Comparison of ENCODE assay signal across 24 mouse cellular contexts in genomic region chr10:78265881-78266280, GRCm38 (mm10). TPM values are rescaled to one million over a fixed set of nuclear protein-coding genes. Genes with fewer than 3 reads are reported as not detected.
DNase-seq lines count a peak whose midpoint lies in the region; ATAC-seq and TF ChIP-seq lines count a peak whose summit lies in the region.
"Had no signal": no experiment of that assay in that cellular context is flagged by ENCODE, and none has a peak within 500 bp of the region (broad histone marks: within the 10 kb centered on the region; RNA-seq: fewer than 3 reads in every experiment).

No protein-coding gene starts in this region.

- DNase-seq in gastrocnemius, adult 2 months = no peak
- no peak for DNase-seq in gastrocnemius, postnatal 14 days
- DNase-seq in layer of hippocampus, adult 2 months (ENCODE audit: low spot score in 2 of 2) = no peak
- no peak for DNase-seq in layer of hippocampus, adult 9-11 months
- no peak for DNase-seq in MEL (ENCODE audit: low read depth, low spot score)
- no peak for DNase-seq in c-Kit-positive CD71-positive TER-119-positive erythroid progenitor cells, embryonic 14.5 days (ENCODE audit: low spot score)
- DNase-seq: adrenal gland, postnatal 14 days; cerebellum, adult 2 months; cerebellum, postnatal 14 days; gastrocnemius, postnatal 36 days; heart, postnatal 10 days; kidney, adult 9 months; kidney, postnatal 25 days; lung, postnatal 36 days had no signal

- no peak overlapping the region for H3K4me2 ChIP-seq in intestine, postnatal 0 days (replicated peaks; ENCODE audit: low read depth)
- H3K4me2 ChIP-seq: embryonic facial prominence, embryonic 15.5 days; forebrain, embryonic 12.5 days; heart, embryonic 13.5 days; hindbrain, embryonic 14.5 days; limb, embryonic 12.5 days; midbrain, embryonic 11.5 days had no signal

- H3K9ac ChIP-seq in MEL (ENCODE audit: control insufficient read depth, low read depth, low read length, poor library complexity, severe bottlenecking) = no peak overlapping the region
- no peak overlapping the region for H3K9ac ChIP-seq in intestine, postnatal 0 days (ENCODE audit: low read depth, low read length)
- H3K9ac ChIP-seq: embryonic facial prominence, embryonic 15.5 days; forebrain, embryonic 12.5 days; heart, embryonic 13.5 days; hindbrain, embryonic 14.5 days; limb, embryonic 12.5 days had no signal

- TF ChIP-seq POLR2A in MEL (IDR thresholded peaks at IDR 0.05; ENCODE audit: control insufficient read depth in 1 of 2, insufficient read depth in 1 of 2, low read depth in 1 of 2, low read length in 2 of 2, poor library complexity in 1 of 2) = no peak

- H3K36me3 ChIP-seq in MEL (ENCODE audit: control insufficient read depth in 1 of 2, insufficient read depth in 2 of 2, low read length in 2 of 2) = no peaks in the 10 kb centered on the region
- H3K36me3 ChIP-seq in intestine, postnatal 0 days (ENCODE audit: control insufficient read depth, insufficient read depth) = peaks cover under 1% of the 10 kb centered on the region; the same call in 1 of the 2 replicates
- H3K36me3 ChIP-seq: embryonic facial prominence, embryonic 10.5 days had no signal

- WGBS in intestine, postnatal 0 days = 46% methylated on average over 3 of the region's 3 CpGs

- no peak overlapping the region for H3K27ac ChIP-seq in gastrocnemius, adult 2 months
- H3K27ac ChIP-seq in layer of hippocampus, adult 2 months = no peak overlapping the region
- no peak overlapping the region for H3K27ac ChIP-seq in MEL (ENCODE audit: control insufficient read depth, low read depth, low read length)
- no peak overlapping the region for H3K27ac ChIP-seq in intestine, postnatal 0 days (ENCODE audit: low read depth, low read length)
- H3K27ac ChIP-seq: embryonic facial prominence, embryonic 10.5 days; embryonic facial prominence, embryonic 15.5 days; forebrain, embryonic 12.5 days; heart, embryonic 13.5 days; hindbrain, embryonic 14.5 days; limb, embryonic 12.5 days had no signal

- H3K27me3 ChIP-seq in MEL (ENCODE audit: control insufficient read depth in 1 of 2, insufficient read depth in 2 of 2, low read length in 2 of 2) = peaks cover 9 to 14% of the 10 kb centered on the region in 2 experiments
- no peaks in the 10 kb centered on the region for H3K27me3 ChIP-seq in intestine, postnatal 0 days (replicated peaks; ENCODE audit: control insufficient read depth, insufficient read depth, low read length)
- H3K27me3 ChIP-seq: CH12.LX; embryonic facial prominence, embryonic 15.5 days; forebrain, embryonic 12.5 days; heart, embryonic 13.5 days; limb, embryonic 12.5 days; Patski had no signal

- no peaks in the 10 kb centered on the region for H3K4me1 ChIP-seq in MEL (ENCODE audit: control insufficient read depth in 1 of 2, insufficient read depth in 2 of 2, low read length in 2 of 2)
- H3K4me1 ChIP-seq in intestine, postnatal 0 days (replicated peaks; ENCODE audit: control insufficient read depth, insufficient read depth, low read length) = no peaks in the 10 kb centered on the region
- H3K4me1 ChIP-seq: embryonic facial prominence, embryonic 10.5 days; embryonic facial prominence, embryonic 15.5 days; forebrain, embryonic 12.5 days; heart, embryonic 13.5 days; limb, embryonic 12.5 days had no signal

- H3K4me3 ChIP-seq in gastrocnemius, adult 2 months = no peak overlapping the region
- H3K4me3 ChIP-seq in layer of hippocampus, adult 2 months = no peak overlapping the region
- H3K4me3 ChIP-seq in MEL (ENCODE audit: control insufficient read depth in 1 of 2, insufficient read depth in 1 of 2, low read depth in 2 of 2, low read length in 2 of 2) = no peak overlapping the region
- H3K4me3 ChIP-seq in intestine, postnatal 0 days (ENCODE audit: low read depth, low read length) = no peak overlapping the region
- H3K4me3 ChIP-seq: embryonic facial prominence, embryonic 10.5 days; embryonic facial prominence, embryonic 15.5 days; forebrain, embryonic 12.5 days; heart, embryonic 13.5 days; limb, embryonic 12.5 days had no signal

- no peak for ATAC-seq in intestine, postnatal 0 days
- ATAC-seq: Patski had no signal

- no peaks in the 10 kb centered on the region for H3K9me3 ChIP-seq in MEL (replicated peaks; ENCODE audit: insufficient read depth, low read length)
- 0 out of 2 replicates have a peak, but pooled peaks cover 3% of the 10 kb centered on the region for H3K9me3 ChIP-seq in intestine, postnatal 0 days (ENCODE audit: control insufficient read depth)
- H3K9me3 ChIP-seq: embryonic facial prominence, embryonic 10.5 days; embryonic facial prominence, embryonic 15.5 days; forebrain, embryonic 12.5 days; heart, embryonic 13.5 days; limb, embryonic 12.5 days had no signal

- no peak; the same call in 1 of the 2 replicates for TF ChIP-seq RAD21 in MEL (IDR thresholded peaks at IDR 0.05; ENCODE audit: low read depth, low read length)

- TF ChIP-seq EP300 in MEL (IDR thresholded peaks at IDR 0.05; ENCODE audit: low read depth in 1 of 2, low read length in 2 of 2) = no peak

- TF ChIP-seq CTCF in gastrocnemius, adult 2 months (IDR thresholded peaks at IDR 0.05) = peak; percentile 8; the same call in 1 of the 2 replicates
- peak; percentile 58 for TF ChIP-seq CTCF in layer of hippocampus, adult 2 months (conservative IDR thresholded peaks at IDR 0.05)
- peak in 1 of 3 experiments; percentile 3; a peak in 1 of 6 replicates for TF ChIP-seq CTCF in MEL (IDR thresholded peaks at IDR 0.05 in 2 of 3, conservative IDR thresholded peaks at IDR 0.05 in 1 of 3; ENCODE audit: control insufficient read depth in 1 of 3, insufficient read depth in 1 of 3, low read depth in 2 of 3, low read length in 3 of 3, poor library complexity in 1 of 3, severe bottlenecking in 1 of 3)
- TF ChIP-seq CTCF in intestine, postnatal 0 days (IDR thresholded peaks at IDR 0.05; ENCODE audit: low read depth) = peak; percentile 29

- no peaks in the 10 kb centered on the region for H3K79me2 ChIP-seq in MEL (ENCODE audit: control insufficient read depth, insufficient read depth, low read length, poor library complexity)

- intact Hi-C loops in gastrocnemius, adult 2 months (cut with DNase I) = no loop called here
- intact Hi-C loops in gastrocnemius, postnatal 14 days (cut with DNase I; ENCODE audit: low total_unique reads) = no loop called here

TF ChIP-seq in MEL, 35 proteins besides CTCF, POLR2A, EP300 and RAD21:
- TF ChIP-seq SMC3 (IDR thresholded peaks at IDR 0.05; ENCODE audit: low read depth, low read length) (peak; percentile 8; the same call in 1 of the 2 replicates), POLR2AphosphoS5 (IDR thresholded peaks at IDR 0.05; ENCODE audit: borderline replicate concordance, low read depth, low read length) (no peak), TCF12 (IDR thresholded peaks at IDR 0.05; ENCODE audit: low read depth, low read length) (no peak)

RNA-seq across cellular contexts. Expression of gene Trappc10, which starts 21.4 kb away (rescaled TPM):
- 10 to 100 TPM; 37.9 to 40.1 TPM for total RNA-seq in gastrocnemius, adult 2 months (2021)
- 10 to 100 TPM; 30.3 to 31.7 TPM for total RNA-seq in gastrocnemius, postnatal 14 days (2021)
- 10 to 100 TPM; 83.4 to 84.1 TPM for total RNA-seq in layer of hippocampus, adult 2 months (2021)
- 26.0 and 26.1 TPM in 2 replicates for total RNA-seq in MEL (2012; rRNA removed)
- polyA plus RNA-seq in MEL (2012; ENCODE audit: insufficient read depth in 1 of 2, insufficient read length in 2 of 2, low read depth in 1 of 2, low replicate concordance in 2 of 2, missing spikeins in 1 of 2) = 10 to 100 TPM in 1 of 2 experiments, not detected in 1; 35.5 TPM
- polyA plus RNA-seq in intestine, postnatal 0 days (2015; fragmentation: Nextera tagmentation; extraction: Ambion mirVana) = 28.1 and 32.1 TPM in 2 replicates
